In the genomic region with DNA sequence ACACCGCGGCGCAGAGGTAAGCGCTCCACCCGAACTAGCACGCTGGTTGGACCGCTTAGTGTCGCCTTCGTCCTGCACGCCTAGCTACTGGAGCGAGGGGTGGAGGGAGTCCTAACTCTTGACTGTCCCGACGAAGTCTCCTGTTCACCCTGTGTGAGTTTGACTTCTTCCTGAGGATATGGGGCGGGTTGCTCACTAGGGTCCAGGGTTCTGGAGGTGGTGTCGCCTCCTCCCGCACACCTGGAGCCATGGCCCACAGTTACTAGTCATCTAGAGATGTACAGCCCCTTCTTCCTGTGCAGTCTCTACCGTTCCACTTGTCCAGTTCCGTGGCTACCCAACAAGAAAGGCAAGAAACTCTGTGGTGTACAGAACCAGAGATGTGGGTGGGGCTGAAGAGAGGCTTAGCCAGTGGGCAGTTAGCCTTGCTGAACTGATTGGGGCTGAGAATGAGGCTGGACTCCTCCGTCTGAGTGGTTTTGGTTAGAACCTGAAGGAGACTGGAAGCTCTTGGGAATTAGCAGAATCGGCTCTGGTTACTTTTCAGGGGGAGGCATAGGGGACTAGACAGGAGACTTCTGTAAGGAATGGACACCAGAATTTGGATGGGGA, we compare ENCODE assay signal across 8 mouse cellular contexts. TPM values are rescaled to one million over a fixed set of nuclear protein-coding genes. Genes with fewer than 3 reads are reported as not detected.
DNase-seq lines count a peak whose midpoint lies in the region; ATAC-seq and TF ChIP-seq lines count a peak whose summit lies in the region.

No protein-coding gene starts in this region.

- peak overlapping the region; percentile 78; the same call in 1 of the 2 replicates for H3K9ac ChIP-seq in kidney, postnatal 0 days (ENCODE audit: low read depth, low read length)
- H3K9ac ChIP-seq in embryonic facial prominence, embryonic 14.5 days (ENCODE audit: low read depth, low read length) = peak overlapping the region; percentile 81
- H3K9ac ChIP-seq in intestine, embryonic 16.5 days (ENCODE audit: low read depth, low read length) = peak overlapping the region; percentile 77
- peak overlapping the region; percentile 92 for H3K9ac ChIP-seq in neural tube, embryonic 13.5 days

- peaks cover 8% of the 10 kb centered on the region; the same call in 1 of the 2 replicates for H3K4me1 ChIP-seq in kidney, postnatal 0 days (replicated peaks; ENCODE audit: insufficient read depth, low read length)
- peaks cover 14% of the 10 kb centered on the region for H3K4me1 ChIP-seq in embryonic facial prominence, embryonic 14.5 days (ENCODE audit: control insufficient read depth, insufficient read depth, low read length)
- H3K4me1 ChIP-seq in intestine, embryonic 16.5 days (ENCODE audit: control insufficient read depth, insufficient read depth, low read length) = peaks cover 21% of the 10 kb centered on the region
- peaks cover 59% of the 10 kb centered on the region for H3K4me1 ChIP-seq in neural tube, embryonic 13.5 days (replicated peaks)

- no peak for TF ChIP-seq CTCF in kidney, postnatal 0 days (IDR thresholded peaks at IDR 0.05; ENCODE audit: low read depth)

- H3K9me3 ChIP-seq in kidney, postnatal 0 days (replicated peaks; ENCODE audit: low read length) = no peaks in the 10 kb centered on the region
- no peaks in the 10 kb centered on the region for H3K9me3 ChIP-seq in embryonic facial prominence, embryonic 14.5 days (ENCODE audit: control insufficient read depth, low read length)
- H3K9me3 ChIP-seq in intestine, embryonic 16.5 days (ENCODE audit: control insufficient read depth, low read length) = no peaks in the 10 kb centered on the region
- H3K9me3 ChIP-seq in neural tube, embryonic 13.5 days = no peaks in the 10 kb centered on the region

- DNase-seq in kidney, postnatal 0 days (ENCODE audit: low spot score) = peak; percentile 65
- DNase-seq in kidney, adult 18-20 months = no peak
- DNase-seq in embryonic facial prominence, embryonic 14.5 days (ENCODE audit: low spot score) = peak; percentile 36
- no peak for DNase-seq in layer of hippocampus, adult 9-11 months
- no peak for DNase-seq in cerebellum, postnatal 36 days
- DNase-seq in left cerebral cortex, postnatal 4 days = no peak

- intact Hi-C loops in left cerebral cortex, postnatal 4 days (cut with DNase I) = loop anchor here (5.0 kb wide), 1 partner anchor 126 kb away; the partner anchor contains the start of genes Pced1a and Vps16

- H3K4me3 ChIP-seq in kidney, postnatal 0 days (replicated peaks; ENCODE audit: low read depth, low read length) = peak overlapping the region; percentile 68
- H3K4me3 ChIP-seq in embryonic facial prominence, embryonic 14.5 days (ENCODE audit: low read depth, low read length) = peak overlapping the region; percentile 74
- H3K4me3 ChIP-seq in intestine, embryonic 16.5 days (ENCODE audit: low read length) = peak overlapping the region; percentile 73
- peak overlapping the region; percentile 75 for H3K4me3 ChIP-seq in neural tube, embryonic 13.5 days

- no peak overlapping the region for H3K27ac ChIP-seq in kidney, postnatal 0 days
- H3K27ac ChIP-seq in embryonic facial prominence, embryonic 14.5 days (replicated peaks; ENCODE audit: low read depth, low read length) = no peak overlapping the region
- no peak overlapping the region for H3K27ac ChIP-seq in intestine, embryonic 16.5 days (ENCODE audit: low read length)
- H3K27ac ChIP-seq in neural tube, embryonic 13.5 days (replicated peaks) = peak overlapping the region; percentile 89; the same call in 1 of the 2 replicates

- H3K4me2 ChIP-seq in kidney, postnatal 0 days (ENCODE audit: low read length) = peak overlapping the region; percentile 88
- peak overlapping the region; percentile 78 for H3K4me2 ChIP-seq in embryonic facial prominence, embryonic 14.5 days (ENCODE audit: low read depth, low read length)
- peak overlapping the region; percentile 84 for H3K4me2 ChIP-seq in intestine, embryonic 16.5 days (ENCODE audit: low read depth, low read length)
- H3K4me2 ChIP-seq in neural tube, embryonic 13.5 days = peak overlapping the region; percentile 68

- ATAC-seq in kidney, postnatal 0 days (replicated peaks; ENCODE audit: low FRiP score, low read depth) = no peak
- ATAC-seq in embryonic facial prominence, embryonic 14.5 days (ENCODE audit: low read depth) = no peak; the same call in 1 of the 2 replicates
- ATAC-seq in intestine, embryonic 16.5 days = peak; percentile 21; the same call in 1 of the 2 replicates
- no peak; the same call in 1 of the 2 replicates for ATAC-seq in neural tube, embryonic 13.5 days (ENCODE audit: low read depth)

- H3K36me3 ChIP-seq in kidney, postnatal 0 days (ENCODE audit: insufficient read depth, low read length) = 0 out of 2 replicates have a peak, but pooled peaks cover 3% of the 10 kb centered on the region
- no peaks in the 10 kb centered on the region for H3K36me3 ChIP-seq in embryonic facial prominence, embryonic 14.5 days (ENCODE audit: control insufficient read depth, insufficient read depth, low read length)
- no peaks in the 10 kb centered on the region for H3K36me3 ChIP-seq in intestine, embryonic 16.5 days (ENCODE audit: control insufficient read depth, insufficient read depth, low read length)
- no peaks in the 10 kb centered on the region for H3K36me3 ChIP-seq in neural tube, embryonic 13.5 days

- WGBS in kidney, postnatal 0 days = 3% methylated on average over 20 of the region's 20 CpGs
- 3% methylated on average over 20 of the region's 20 CpGs for WGBS in embryonic facial prominence, embryonic 14.5 days
- 3% methylated on average over 20 of the region's 20 CpGs for WGBS in intestine, embryonic 16.5 days
- 4% methylated on average over 20 of the region's 20 CpGs for WGBS in neural tube, embryonic 13.5 days

- no peaks in the 10 kb centered on the region for H3K27me3 ChIP-seq in kidney, postnatal 0 days (ENCODE audit: insufficient read depth, low read length)
- no peaks in the 10 kb centered on the region; the same call in 1 of the 2 replicates for H3K27me3 ChIP-seq in embryonic facial prominence, embryonic 14.5 days (replicated peaks; ENCODE audit: control insufficient read depth, insufficient read depth, low read length)
- H3K27me3 ChIP-seq in intestine, embryonic 16.5 days (replicated peaks; ENCODE audit: control insufficient read depth, insufficient read depth, low read length) = peaks cover 12% of the 10 kb centered on the region
- H3K27me3 ChIP-seq in neural tube, embryonic 13.5 days = peaks cover 14% of the 10 kb centered on the region

RNA-seq across cellular contexts. Expression of gene Ebf4, which starts 1.3 kb away (rescaled TPM):
- polyA plus RNA-seq in kidney, postnatal 0 days (2015; fragmentation: Nextera tagmentation; extraction: Ambion mirVana) = 2.5 and 3.7 TPM in 2 replicates
- polyA plus RNA-seq in embryonic facial prominence, embryonic 14.5 days (2014; fragmentation: Nextera tagmentation; extraction: Ambion mirVana) = 4.2 and 5.1 TPM in 2 replicates
- polyA plus RNA-seq in intestine, embryonic 16.5 days (2015; fragmentation: Nextera tagmentation; extraction: Ambion mirVana) = 0.97 and 1.2 TPM in 2 replicates
- 3.6 and 4.3 TPM in 2 replicates for polyA plus RNA-seq in neural tube, embryonic 13.5 days (2015; fragmentation: Nextera tagmentation; extraction: Ambion mirVana)
- 10 to 100 TPM; 11.7 to 16.5 TPM for total RNA-seq in left cerebral cortex, postnatal 4 days (2021)

RNA-seq across cellular contexts. Expression of gene Idh3b, which starts 11.9 kb away (rescaled TPM):
- 245 and 257 TPM in 2 replicates for polyA plus RNA-seq in kidney, postnatal 0 days (2015; fragmentation: Nextera tagmentation; extraction: Ambion mirVana)
- 159 and 166 TPM in 2 replicates for polyA plus RNA-seq in embryonic facial prominence, embryonic 14.5 days (2014; fragmentation: Nextera tagmentation; extraction: Ambion mirVana)
- 300 and 308 TPM in 2 replicates for polyA plus RNA-seq in intestine, embryonic 16.5 days (2015; fragmentation: Nextera tagmentation; extraction: Ambion mirVana)
- polyA plus RNA-seq in neural tube, embryonic 13.5 days (2015; fragmentation: Nextera tagmentation; extraction: Ambion mirVana) = 156 and 161 TPM in 2 replicates
- total RNA-seq in left cerebral cortex, postnatal 4 days (2021) = 100 to 1,000 TPM; 143 to 150 TPM

RNA-seq across cellular contexts. Expression of gene Nop56, which starts 22.0 kb away (rescaled TPM):
- polyA plus RNA-seq in kidney, postnatal 0 days (2015; fragmentation: Nextera tagmentation; extraction: Ambion mirVana) = 178 and 194 TPM in 2 replicates
- polyA plus RNA-seq in embryonic facial prominence, embryonic 14.5 days (2014; fragmentation: Nextera tagmentation; extraction: Ambion mirVana) = 229 and 230 TPM in 2 replicates
- polyA plus RNA-seq in intestine, embryonic 16.5 days (2015; fragmentation: Nextera tagmentation; extraction: Ambion mirVana) = 209 and 237 TPM in 2 replicates
- 230 and 236 TPM in 2 replicates for polyA plus RNA-seq in neural tube, embryonic 13.5 days (2015; fragmentation: Nextera tagmentation; extraction: Ambion mirVana)
- total RNA-seq in left cerebral cortex, postnatal 4 days (2021) = 100 to 1,000 TPM; 187 to 188 TPM

Comparison
In these comparisons a context has a peak if more than half of its experiments do, and no peak if none do; other contexts are left out.
1. DNase-seq: peak in kidney, postnatal 0 days (single experiment) and embryonic facial prominence, embryonic 14.5 days (single experiment); none in kidney, adult 18-20 months (single experiment), layer of hippocampus, adult 9-11 months (single experiment), cerebellum, postnatal 36 days (0 of 2) and left cerebral cortex, postnatal 4 days (single experiment).
2. Peak in every context shown above with its lines, with median percentiles within 50 percentile points of each other: H3K4me2 ChIP-seq, H3K4me3 ChIP-seq and H3K9ac ChIP-seq.